Mouse (Mus musculus): Measurements from ENCODE around the gene Kdm2b. TPM values are rescaled to one million over a fixed set of nuclear protein-coding genes. Genes with fewer than 3 reads are reported as not detected.
A peak's percentile ranks its signal among the peaks of the same experiment; 100 is the strongest.
"Not testable (repeated sequence)": the region's sequence is repeated elsewhere in the genome, so short reads cannot be mapped to it uniquely, and the experiment has no call there.

The Kdm2b gene
- polyA plus RNA-seq, 1 experiment from 2014 or later: 23.6 TPM

GRCm38 (mm10) chr5:122974701-122975100 is 14.9 kb downstream of the Kdm2b start:
- not testable (repeated sequence) for H3K36me3 ChIP-seq (ENCODE audit: inconsistent target); H3K4me3 ChIP-seq (ENCODE audit: inconsistent target); H3K27ac ChIP-seq; H3K79me2 ChIP-seq (ENCODE audit: inconsistent target)
- WGBS (ENCODE audit: missing documents): 91% methylated on average over 4 of the region's 4 CpGs

GRCm38 (mm10) chr5:122972116-122972515 is 17.5 kb downstream of the Kdm2b start:
- H3K4me3 ChIP-seq (ENCODE audit: inconsistent target): no peak overlapping the region
- H3K79me2 ChIP-seq (ENCODE audit: inconsistent target): no peaks in the 10 kb centered on the region
- H3K36me3 ChIP-seq (ENCODE audit: inconsistent target): no peaks in the 10 kb centered on the region
- 91% methylated on average over 9 of the region's 9 CpGs for WGBS (ENCODE audit: missing documents)
- no peak overlapping the region for H3K27ac ChIP-seq

GRCm38 (mm10) chr5:122971438-122971837 is 18.2 kb downstream of the Kdm2b start:
- H3K36me3 ChIP-seq (ENCODE audit: inconsistent target): no peaks in the 10 kb centered on the region
- 99% methylated on average over 4 of the region's 4 CpGs for WGBS (ENCODE audit: missing documents)
- H3K27ac ChIP-seq: no peak overlapping the region
- no peak overlapping the region for H3K4me3 ChIP-seq (ENCODE audit: inconsistent target)
- H3K79me2 ChIP-seq (ENCODE audit: inconsistent target): no peaks in the 10 kb centered on the region

- Histone ChIP-seq H3K79me2 (ENCODE audit: inconsistent target) (no peaks in the 10 kb centered on the region), H3K36me3 (ENCODE audit: inconsistent target) (no peaks in the 10 kb centered on the region), H3K4me3 (ENCODE audit: inconsistent target) (no peak overlapping the region), H3K27ac (no peak overlapping the region)
- 85% methylated on average over 5 of the region's 5 CpGs for WGBS (ENCODE audit: missing documents)
Measured at GRCm38 (mm10) chr5:122970056-122970455, 19.6 kb downstream of the Kdm2b start.

GRCm38 (mm10) chr5:122968322-122968721 is 21.3 kb downstream of the Kdm2b start:
- Histone ChIP-seq H3K4me3 (ENCODE audit: inconsistent target) (no peak overlapping the region), H3K36me3 (ENCODE audit: inconsistent target) (no peaks in the 10 kb centered on the region), H3K27ac (no peak overlapping the region), H3K79me2 (ENCODE audit: inconsistent target) (no peaks in the 10 kb centered on the region)
- WGBS (ENCODE audit: missing documents): 37% methylated on average over 3 of the region's 4 CpGs

GRCm38 (mm10) chr5:122965427-122965826 is 24.2 kb downstream of the Kdm2b start:
- peaks cover 9% of the 10 kb centered on the region; the same call in 1 of the 2 replicates for H3K36me3 ChIP-seq (ENCODE audit: inconsistent target)
- 24% methylated on average over 11 of the region's 11 CpGs for WGBS (ENCODE audit: missing documents)
- H3K27ac ChIP-seq: no peak overlapping the region
- no peak overlapping the region for H3K4me3 ChIP-seq (ENCODE audit: inconsistent target)
- no peaks in the 10 kb centered on the region for H3K79me2 ChIP-seq (ENCODE audit: inconsistent target)

GRCm38 (mm10) chr5:122964853-122965252 is 24.8 kb downstream of the Kdm2b start:
- H3K79me2 ChIP-seq (ENCODE audit: inconsistent target): no peaks in the 10 kb centered on the region
- no peak overlapping the region for H3K27ac ChIP-seq
- peaks cover 9% of the 10 kb centered on the region; the same call in 1 of the 2 replicates for H3K36me3 ChIP-seq (ENCODE audit: inconsistent target)
- WGBS (ENCODE audit: missing documents): 94% methylated on average over 6 of the region's 6 CpGs
- H3K4me3 ChIP-seq (ENCODE audit: inconsistent target): no peak overlapping the region

GRCm38 (mm10) chr5:122961905-122962304 is 27.7 kb downstream of the Kdm2b start:
- Histone ChIP-seq H3K27ac (no peak overlapping the region), H3K4me3 (ENCODE audit: inconsistent target) (no peak overlapping the region), H3K36me3 (ENCODE audit: inconsistent target) (peaks cover 9% of the 10 kb centered on the region; the same call in 1 of the 2 replicates), H3K79me2 (ENCODE audit: inconsistent target) (no peaks in the 10 kb centered on the region)
- 85% methylated on average over 3 of the region's 3 CpGs for WGBS (ENCODE audit: missing documents)

- 95% methylated on average over 11 of the region's 11 CpGs for WGBS (ENCODE audit: missing documents)
- H3K36me3 ChIP-seq (ENCODE audit: inconsistent target): peaks cover 9% of the 10 kb centered on the region; the same call in 1 of the 2 replicates
- H3K27ac ChIP-seq: no peak overlapping the region
- no peak overlapping the region for H3K4me3 ChIP-seq (ENCODE audit: inconsistent target)
- no peaks in the 10 kb centered on the region for H3K79me2 ChIP-seq (ENCODE audit: inconsistent target)
Measured at GRCm38 (mm10) chr5:122959391-122959790, 30.2 kb downstream of the Kdm2b start.

- Histone ChIP-seq H3K36me3 (ENCODE audit: inconsistent target) (peaks cover 5% of the 10 kb centered on the region; the same call in 1 of the 2 replicates), H3K79me2 (ENCODE audit: inconsistent target) (no peaks in the 10 kb centered on the region), H3K4me3 (ENCODE audit: inconsistent target) (no peak overlapping the region), H3K27ac (no peak overlapping the region)
- WGBS (ENCODE audit: missing documents): 17% methylated on average over 3 of the region's 3 CpGs
Measured at GRCm38 (mm10) chr5:122956059-122956458, 33.6 kb downstream of the Kdm2b start.

- no peaks in the 10 kb centered on the region for H3K79me2 ChIP-seq (ENCODE audit: inconsistent target)
- H3K27ac ChIP-seq: no peak overlapping the region
- no peaks in the 10 kb centered on the region for H3K36me3 ChIP-seq (ENCODE audit: inconsistent target)
- WGBS (ENCODE audit: missing documents): 6% methylated on average over 54 of the region's 59 CpGs
- peak overlapping the region; percentile 36; the same call in 1 of the 2 replicates for H3K4me3 ChIP-seq (ENCODE audit: inconsistent target)
Measured at GRCm38 (mm10) chr5:122951913-122952641, 37.5 kb downstream of the Kdm2b start.

- H3K27ac ChIP-seq: no peak overlapping the region
- H3K79me2 ChIP-seq (ENCODE audit: inconsistent target): no peaks in the 10 kb centered on the region
- H3K36me3 ChIP-seq (ENCODE audit: inconsistent target): no peaks in the 10 kb centered on the region
- 3% methylated on average over 28 of the region's 30 CpGs for WGBS (ENCODE audit: missing documents)
- peak overlapping the region; percentile 36 for H3K4me3 ChIP-seq (ENCODE audit: inconsistent target)
Measured at GRCm38 (mm10) chr5:122951056-122951912, 38.3 kb downstream of the Kdm2b start.

- WGBS (ENCODE audit: missing documents): 21% methylated on average over 23 of the region's 23 CpGs
- Histone ChIP-seq H3K36me3 (ENCODE audit: inconsistent target) (no peaks in the 10 kb centered on the region), H3K79me2 (ENCODE audit: inconsistent target) (no peaks in the 10 kb centered on the region), H3K4me3 (ENCODE audit: inconsistent target) (peak overlapping the region; percentile 36; the same call in 1 of the 2 replicates), H3K27ac (no peak overlapping the region)
Measured at GRCm38 (mm10) chr5:122950329-122950953, 39.2 kb downstream of the Kdm2b start.

GRCm38 (mm10) chr5:122949101-122949500 is 40.5 kb downstream of the Kdm2b start:
- Histone ChIP-seq H3K27ac (no peak overlapping the region), H3K4me3 (ENCODE audit: inconsistent target) (no peak overlapping the region), H3K79me2 (ENCODE audit: inconsistent target) (no peaks in the 10 kb centered on the region), H3K36me3 (ENCODE audit: inconsistent target) (no peaks in the 10 kb centered on the region)
- 55% methylated on average over 8 of the region's 8 CpGs for WGBS (ENCODE audit: missing documents)
